Mouse (Mus musculus): Measurements from ENCODE around the gene Hoxa5.

DNA sequence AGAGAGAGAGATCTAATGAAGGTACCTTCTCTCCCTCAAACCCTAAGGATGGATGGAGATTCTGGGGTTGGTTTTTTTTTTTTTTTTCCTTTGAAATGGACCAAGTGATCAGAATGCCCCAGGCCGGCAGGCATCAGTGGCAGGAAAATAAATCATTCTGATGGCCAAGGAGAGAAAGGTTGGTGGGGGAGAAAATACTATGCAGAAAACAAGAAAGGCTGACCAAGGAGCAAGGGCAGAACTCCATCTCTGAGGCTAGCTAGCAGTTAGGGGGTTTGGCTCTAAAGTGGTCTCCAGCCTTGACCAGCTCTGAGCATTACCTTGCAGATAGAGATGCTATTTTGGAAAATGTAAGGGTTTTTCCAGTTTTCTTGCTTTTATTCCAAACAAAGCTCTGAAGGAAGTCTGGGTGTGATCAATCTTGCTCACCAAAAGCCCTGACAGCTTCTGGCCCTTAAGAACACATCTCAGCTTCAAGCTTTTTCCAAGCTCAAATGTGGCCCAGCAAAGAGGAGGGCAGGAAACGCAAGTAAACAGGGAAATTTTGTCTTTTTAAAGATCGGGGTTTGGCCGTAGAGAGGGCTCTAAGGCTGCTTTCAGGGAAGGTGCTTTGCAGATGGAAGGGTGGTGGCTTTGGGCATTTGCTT is 37.8 kb downstream of the Hoxa5 start:
- TF ChIP-seq POLR2A (IDR thresholded peaks at IDR 0.05; ENCODE audit: insufficient read length, low read depth) = no peak
- no peak for TF ChIP-seq SRF (IDR thresholded peaks at IDR 0.05; ENCODE audit: control insufficient read depth, insufficient read length, low read depth)
